Mouse (Mus musculus) stomach, postnatal 0 days (tissue): ENCODE measurements around the gene Kcnn3.

Experiments
- CTCF ChIP-seq: IDR thresholded peaks from 2 replicates; pipeline ENCODE4 v1.5.1; 2016; ENCODE audit warnings: antibody characterized with exemption, low read depth, mild to moderate bottlenecking, moderate library complexity
- EP300 ChIP-seq: optimal IDR thresholded peaks from 2 replicates; pipeline ENCODE3; 2016; ENCODE audit warnings: antibody characterized with exemption

- no peak for TF ChIP-seq CTCF
- no peak for TF ChIP-seq EP300
These were observed 28.8 kb downstream of the Kcnn3 start for GRCm38 (mm10) chr3:89548805-89549204.
